Mouse (Mus musculus): ENCODE results near the gene Schip1.

Schip1 gene

DNA sequence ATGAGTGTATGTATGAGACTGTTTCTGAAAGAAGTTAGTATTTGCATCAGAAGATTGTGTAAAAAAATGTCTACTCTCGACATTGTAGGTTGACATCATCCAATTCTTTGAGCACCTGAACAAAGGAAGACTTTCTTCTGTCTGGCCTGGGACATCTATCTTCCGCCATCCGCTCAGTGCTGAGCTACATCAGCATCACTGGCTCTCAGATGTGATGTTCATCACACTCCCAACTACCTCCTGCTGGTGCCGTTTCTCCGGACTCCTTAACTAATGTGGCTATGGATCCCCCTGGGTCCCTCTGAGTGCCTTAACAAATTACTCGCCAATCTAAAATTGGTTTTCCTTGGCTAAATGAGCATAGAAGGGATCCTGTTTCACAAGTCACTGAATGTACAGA is 599.7 kb downstream of the Schip1 start:
- DNase-seq (ENCODE audit: low spot score in 2 of 2) = no peak

DNA sequence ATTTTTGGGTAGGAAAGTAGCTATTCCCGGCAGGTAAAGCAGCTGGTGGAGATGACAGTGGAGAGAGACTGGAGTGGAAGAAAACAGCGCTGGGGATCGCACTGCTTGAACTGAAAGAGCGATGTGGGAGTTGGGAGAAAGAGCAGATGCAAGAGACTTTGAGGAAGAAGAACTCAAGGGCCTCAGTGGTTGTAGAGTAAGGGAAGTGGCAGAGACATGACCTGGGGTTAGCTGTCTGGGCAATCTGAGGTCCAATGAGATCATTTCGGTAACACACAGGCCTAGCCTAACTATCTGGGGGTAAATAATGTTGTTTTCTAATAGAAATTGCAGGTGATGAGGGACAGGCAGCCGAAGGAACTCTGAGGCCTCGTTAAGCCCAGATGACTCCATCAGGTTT is 601.8 kb downstream of the Schip1 start:
- no peak for DNase-seq (ENCODE audit: low spot score in 2 of 2)

DNA sequence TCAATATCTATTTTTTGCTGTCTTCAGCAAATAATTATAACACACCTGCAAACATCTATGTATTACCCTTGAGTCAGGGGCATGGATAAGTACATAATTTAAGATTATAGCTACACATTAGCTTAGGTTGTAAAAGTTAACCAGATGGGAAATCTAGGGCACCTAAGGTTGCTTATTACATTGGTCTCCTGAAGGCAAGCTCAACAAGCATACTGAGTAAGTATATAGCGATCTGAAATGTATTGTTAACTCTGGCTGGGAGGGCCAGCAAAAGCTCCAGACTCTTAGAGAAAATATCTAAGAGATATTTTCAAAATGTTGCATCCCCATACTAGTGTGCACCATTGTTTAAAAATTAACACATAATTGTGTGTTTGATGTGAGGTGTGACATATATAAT is 603.2 kb downstream of the Schip1 start:
- DNase-seq (ENCODE audit: low spot score in 2 of 2) = no peak

DNA sequence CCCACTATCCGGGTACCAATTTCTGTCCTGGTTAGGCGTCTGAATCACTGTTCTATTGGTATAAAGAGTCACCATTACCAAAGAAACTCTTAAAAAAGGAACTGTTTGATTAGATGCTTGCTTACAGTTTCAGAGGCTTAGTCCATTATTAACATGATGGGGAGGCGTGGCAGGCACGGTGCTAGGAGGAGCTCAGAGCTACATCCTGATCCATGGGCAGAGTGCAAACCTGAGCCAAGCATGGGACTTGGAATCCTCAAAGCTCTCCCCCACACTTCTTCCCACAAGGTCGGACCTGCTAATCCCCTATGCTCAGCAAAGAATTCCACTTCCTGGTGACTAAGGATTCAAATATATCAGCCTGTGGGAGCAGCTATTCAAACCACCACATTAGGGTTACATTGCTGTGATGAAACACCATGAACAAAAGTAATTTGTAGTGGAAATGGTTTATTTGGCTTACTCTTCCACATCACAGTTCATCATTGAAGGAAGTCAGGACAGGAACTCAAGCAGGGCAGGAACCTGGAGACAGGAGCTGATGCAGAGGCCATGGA is 604.9 kb downstream of the Schip1 start:
- DNase-seq (ENCODE audit: low spot score in 2 of 2) = no peak

DNA sequence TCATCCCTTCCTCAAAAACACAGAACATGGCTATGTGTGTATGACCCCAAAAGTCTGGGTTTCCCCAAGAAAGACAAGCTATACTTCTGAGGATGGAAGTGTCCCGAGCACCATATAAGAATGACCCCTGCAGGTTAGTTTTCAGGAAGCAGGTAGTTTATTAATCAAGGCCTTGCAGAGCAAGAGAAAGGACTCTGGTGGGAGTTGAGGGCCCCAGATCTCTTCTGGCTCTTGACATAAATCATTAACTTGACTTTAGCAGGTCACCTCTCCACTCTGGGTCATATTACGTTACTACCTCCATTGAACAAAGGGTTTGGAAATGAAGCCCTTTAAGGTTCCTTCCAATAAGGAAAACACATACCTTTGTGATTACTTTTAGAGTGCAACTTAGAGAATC is 610.1 kb downstream of the Schip1 start:
- no peak for DNase-seq (ENCODE audit: low spot score in 2 of 2)

DNA sequence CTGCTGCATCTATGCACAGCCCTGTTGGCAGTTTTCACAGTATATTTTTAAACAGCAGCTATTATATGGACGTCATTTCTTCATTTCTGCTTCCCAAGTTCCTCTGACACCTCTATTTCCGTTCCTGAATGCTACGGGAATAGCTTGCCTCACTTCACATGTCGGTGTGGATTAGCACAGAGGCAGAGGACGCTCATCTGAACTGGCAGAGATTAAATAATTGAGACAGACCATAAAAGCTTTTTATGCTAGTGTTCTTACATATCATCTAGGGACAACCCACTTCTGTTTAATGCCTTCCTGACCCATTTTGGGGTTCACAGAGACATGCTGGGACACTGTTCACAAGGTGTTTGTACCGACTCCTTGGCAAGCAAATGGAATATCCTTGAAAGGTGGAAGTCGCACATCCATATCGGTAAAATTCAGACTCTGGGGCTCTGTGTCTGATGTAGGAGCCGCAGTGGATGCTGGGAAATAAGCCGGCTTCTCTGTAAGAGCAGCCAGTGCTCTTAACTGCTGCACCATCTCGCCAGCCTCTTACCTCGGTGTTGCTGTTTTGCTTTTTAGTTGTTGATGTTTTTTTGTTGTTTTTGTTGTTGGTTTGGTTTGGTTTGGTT is 610.7 kb downstream of the Schip1 start:
- DNase-seq (ENCODE audit: low spot score in 2 of 2) = no peak

Measured in frontal cortex, postnatal 10 days (tissue).